ENCODE assay signal across 24 mouse cellular contexts in genomic region chr16:83131876-83132275, GRCm38 (mm10).
DNase-seq lines count a peak whose midpoint lies in the region; ATAC-seq and TF ChIP-seq lines count a peak whose summit lies in the region.
"Had no signal": no experiment of that assay in that cellular context is flagged by ENCODE, and none has a peak within 500 bp of the region (broad histone marks: within the 10 kb centered on the region; RNA-seq: fewer than 3 reads in every experiment).

No protein-coding gene starts in this region.

- TF ChIP-seq RAD21 in MEL (IDR thresholded peaks at IDR 0.05; ENCODE audit: low read depth, low read length) = no peak

- no peak overlapping the region for H3K4me3 ChIP-seq in MEL (ENCODE audit: control insufficient read depth in 1 of 2, insufficient read depth in 1 of 2, low read depth in 2 of 2, low read length in 2 of 2)
- no peak overlapping the region for H3K4me3 ChIP-seq in lung, adult 2 months (replicated peaks; ENCODE audit: extremely low read depth, low read depth, low read length)
- H3K4me3 ChIP-seq: embryonic facial prominence, embryonic 10.5 days; forebrain, embryonic 10.5 days; heart, embryonic 13.5 days; hindbrain, embryonic 12.5 days had no signal

- H3K9me3 ChIP-seq in MEL (replicated peaks; ENCODE audit: insufficient read depth, low read length) = no peaks in the 10 kb centered on the region
- H3K9me3 ChIP-seq: embryonic facial prominence, embryonic 10.5 days; forebrain, embryonic 10.5 days; heart, embryonic 13.5 days; hindbrain, embryonic 12.5 days had no signal

- DNase-seq in right cerebral cortex, adult 18-20 months = peak; percentile 2
- no peak for DNase-seq in right cerebral cortex, postnatal 25 days
- peak; percentile 3 for DNase-seq in MEL (ENCODE audit: low read depth, low spot score)
- peak; percentile 30 for DNase-seq in R1 (ENCODE audit: low read depth, low spot score)
- no peak for DNase-seq in lung, adult 2 months
- no peak for DNase-seq in frontal cortex, postnatal 36 days (ENCODE audit: low spot score in 2 of 2)
- DNase-seq: adrenal gland, adult 8-10 months; B cell, adult 2 months; cerebellum, adult 18-20 months; cerebellum, adult 9-11 months; gastrocnemius, postnatal 36 days; heart, adult 11 months; heart, postnatal 36 days; kidney, adult 11 months had no signal

- H3K27ac ChIP-seq in MEL (ENCODE audit: control insufficient read depth, low read depth, low read length) = no peak overlapping the region
- H3K27ac ChIP-seq: embryonic facial prominence, embryonic 10.5 days; forebrain, embryonic 10.5 days; heart, embryonic 13.5 days; hindbrain, embryonic 12.5 days had no signal

- ATAC-seq in monocyte, adult 5-6 weeks (replicated peaks; ENCODE audit: insufficient number of reproducible peaks, low FRiP score, low TSS enrichment, poor library complexity, severe bottlenecking) = no peak
- ATAC-seq: CD4-positive, CD25-positive, alpha-beta regulatory T cell, adult 4 months; forebrain, embryonic 14.5 days; hindbrain, embryonic 16.5 days; inflammation-experienced regulatory T-cells, adult 6 months; Patski had no signal

- no peaks in the 10 kb centered on the region for H3K79me2 ChIP-seq in MEL (ENCODE audit: control insufficient read depth, insufficient read depth, low read length, poor library complexity)

- H3K36me3 ChIP-seq in MEL (ENCODE audit: control insufficient read depth in 1 of 2, insufficient read depth in 2 of 2, low read length in 2 of 2) = no peaks in the 10 kb centered on the region
- H3K36me3 ChIP-seq: embryonic facial prominence, embryonic 10.5 days; forebrain, embryonic 10.5 days; heart, embryonic 13.5 days; hindbrain, embryonic 12.5 days had no signal

- H3K9ac ChIP-seq in MEL (ENCODE audit: control insufficient read depth, low read depth, low read length, poor library complexity, severe bottlenecking) = no peak overlapping the region
- H3K9ac ChIP-seq: heart, embryonic 13.5 days; hindbrain, embryonic 12.5 days had no signal

- no peak for TF ChIP-seq POLR2A in MEL (IDR thresholded peaks at IDR 0.05; ENCODE audit: control insufficient read depth in 1 of 2, insufficient read depth in 1 of 2, low read depth in 1 of 2, low read length in 2 of 2, poor library complexity in 1 of 2)
- TF ChIP-seq POLR2A in lung, adult 2 months (IDR thresholded peaks at IDR 0.05; ENCODE audit: borderline replicate concordance, extremely low read depth, low read depth, low read length) = no peak

- no peaks in the 10 kb centered on the region for H3K4me1 ChIP-seq in MEL (ENCODE audit: control insufficient read depth in 1 of 2, insufficient read depth in 2 of 2, low read length in 2 of 2)
- no peaks in the 10 kb centered on the region for H3K4me1 ChIP-seq in lung, adult 2 months (ENCODE audit: control insufficient read depth, insufficient read depth, low read length)
- H3K4me1 ChIP-seq: embryonic facial prominence, embryonic 10.5 days; forebrain, embryonic 10.5 days; heart, embryonic 13.5 days; hindbrain, embryonic 12.5 days had no signal

- no peak for TF ChIP-seq CTCF in MEL (IDR thresholded peaks at IDR 0.05 in 2 of 3, conservative IDR thresholded peaks at IDR 0.05 in 1 of 3; ENCODE audit: control insufficient read depth in 1 of 3, insufficient read depth in 1 of 3, low read depth in 2 of 3, low read length in 3 of 3, poor library complexity in 1 of 3, severe bottlenecking in 1 of 3)
- no peak for TF ChIP-seq CTCF in lung, adult 2 months (IDR thresholded peaks at IDR 0.05; ENCODE audit: insufficient read depth, low read length)

- no peaks in the 10 kb centered on the region for H3K27me3 ChIP-seq in MEL (ENCODE audit: control insufficient read depth in 1 of 2, insufficient read depth in 2 of 2, low read length in 2 of 2)
- H3K27me3 ChIP-seq: heart, embryonic 13.5 days; hindbrain, embryonic 12.5 days; Patski had no signal

- no peak for TF ChIP-seq EP300 in MEL (IDR thresholded peaks at IDR 0.05; ENCODE audit: low read depth in 1 of 2, low read length in 2 of 2)

TF ChIP-seq in MEL, 35 proteins besides CTCF, POLR2A, EP300 and RAD21:
- no peak for TF ChIP-seq POLR2AphosphoS2 (IDR thresholded peaks at IDR 0.05; ENCODE audit: low read length)
- no peak for TF ChIP-seq TCF12 (IDR thresholded peaks at IDR 0.05; ENCODE audit: low read depth, low read length)
- TF ChIP-seq MYB (IDR thresholded peaks at IDR 0.05; ENCODE audit: low read depth, low read length) = no peak
- no peak for TF ChIP-seq ZMIZ1 (IDR thresholded peaks at IDR 0.05; ENCODE audit: low read depth, low read length)
- no peak for TF ChIP-seq KAT2A (conservative IDR thresholded peaks at IDR 0.05; ENCODE audit: low read depth, low read length)
- TF ChIP-seq BHLHE40 (IDR thresholded peaks at IDR 0.05; ENCODE audit: borderline replicate concordance, low read depth, low read length) = no peak
- TF ChIP-seq GABPA (IDR thresholded peaks at IDR 0.05; ENCODE audit: low read depth, low read length) = no peak
- no peak for TF ChIP-seq NELFE (IDR thresholded peaks at IDR 0.05; ENCODE audit: low read depth, low read length)

Comparison
In these comparisons a context has a peak if more than half of its experiments do, and no peak if none do; other contexts are left out.
1. DNase-seq: peak in right cerebral cortex, adult 18-20 months (single experiment), MEL (single experiment) and R1 (single experiment); none in right cerebral cortex, postnatal 25 days (single experiment), lung, adult 2 months (single experiment) and frontal cortex, postnatal 36 days (0 of 2).